Comparison of ENCODE assay signal across 17 mouse cellular contexts in the genomic region with DNA sequence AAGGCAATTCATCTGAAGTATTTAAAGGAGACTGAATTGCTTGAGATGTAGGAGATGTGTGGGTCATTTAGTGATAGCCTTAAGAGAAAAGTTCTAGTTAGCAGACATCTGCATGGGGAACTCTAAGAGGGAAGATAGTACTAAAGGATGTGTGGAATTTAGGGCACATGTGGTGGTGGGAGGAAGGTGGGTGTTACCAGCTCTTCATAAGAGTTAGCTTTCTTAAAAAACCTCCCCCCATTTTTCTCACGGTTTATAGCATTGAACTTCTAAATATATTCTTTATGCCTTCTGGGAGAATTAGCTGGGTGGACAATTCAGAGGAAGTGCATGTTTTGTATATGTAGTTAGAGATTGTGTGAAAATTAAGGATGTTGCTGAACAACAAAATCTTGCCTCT.
"Had no signal": no experiment of that assay in that cellular context is flagged by ENCODE, and none has a peak within 500 bp of the region (broad histone marks: within the 10 kb centered on the region; RNA-seq: fewer than 3 reads in every experiment).

No protein-coding gene starts in this region.

- H3K9ac ChIP-seq: lung, embryonic 14.5 days; midbrain, embryonic 12.5 days; neural tube, embryonic 13.5 days; neural tube, embryonic 15.5 days had no signal

- DNase-seq: lung, adult 18-20 months; lung, embryonic 14.5 days; lung, postnatal 10 days; lung, postnatal 4 days; midbrain, embryonic 14.5 days; retina, postnatal 1 day; right cerebral cortex, postnatal 4 days; spleen, adult 18-20 months; thymus, adult 2 months; thymus, postnatal 25 days; thymus, postnatal 4 days had no signal

- H3K27me3 ChIP-seq: midbrain, embryonic 12.5 days; neural tube, embryonic 13.5 days; neural tube, embryonic 15.5 days had no signal

- ATAC-seq: midbrain, embryonic 16.5 days had no signal

- H3K4me2 ChIP-seq: lung, embryonic 14.5 days; midbrain, embryonic 12.5 days; neural tube, embryonic 13.5 days; neural tube, embryonic 15.5 days had no signal

- H3K9me3 ChIP-seq: midbrain, embryonic 10.5 days; midbrain, embryonic 12.5 days; neural tube, embryonic 13.5 days; neural tube, embryonic 15.5 days had no signal

- H3K4me3 ChIP-seq: midbrain, embryonic 10.5 days; midbrain, embryonic 12.5 days; myocyte; neural tube, embryonic 13.5 days; neural tube, embryonic 15.5 days had no signal

- H3K36me3 ChIP-seq: midbrain, embryonic 10.5 days; midbrain, embryonic 12.5 days; neural tube, embryonic 13.5 days; neural tube, embryonic 15.5 days had no signal

- H3K4me1 ChIP-seq: midbrain, embryonic 10.5 days; midbrain, embryonic 12.5 days; neural tube, embryonic 13.5 days; neural tube, embryonic 15.5 days had no signal

- H3K27ac ChIP-seq: midbrain, embryonic 10.5 days; midbrain, embryonic 12.5 days; neural tube, embryonic 13.5 days; neural tube, embryonic 15.5 days had no signal
